Mouse (Mus musculus) layer of hippocampus, adult 2 months (tissue): ENCODE measurements around the gene Olfr49. TPM values are rescaled to one million over a fixed set of nuclear protein-coding genes. Genes with fewer than 3 reads are reported as not detected.

ENCODE experiments used
- DNase-seq, 2 experiments: peaks; one replicate each; pipeline ENCODE4 v3.0.0; 2022; ENCODE audit warnings: low spot score in 2 of 2
- H3K27ac ChIP-seq: fragments of 200-600 bp; 2 replicates; pipeline ENCODE4 v1.8.1; 2022
- H3K4me3 ChIP-seq: fragments of 200-600 bp; 2 replicates; pipeline ENCODE4 v1.8.1; 2022; ENCODE audit warnings: mild to moderate bottlenecking
- CTCF ChIP-seq: fragments of 200-600 bp; conservative IDR thresholded peaks from 2 replicates; pipeline ENCODE4 v1.8.1; 2022; ENCODE audit warnings: antibody characterized with exemption, mild to moderate bottlenecking, moderate library complexity
- long read RNA-seq, 2 experiments: library from polyadenylated mRNA; stranded (forward); transcript quantifications; one replicate each; pipeline ENCODE4 v2.0.0; 2021; ENCODE audit warnings: borderline mapping rate in 2 of 2
- total RNA-seq, 2 experiments: library from RNA; stranded (reverse); gene quantifications; 2 replicates each; pipeline ENCODE4 v1.2.3; 2021

Olfr49 gene
- total RNA-seq, result not detected
- long read RNA-seq, experiment 1, result 0 reads
- long read RNA-seq, experiment 2, result 0 reads

DNA sequence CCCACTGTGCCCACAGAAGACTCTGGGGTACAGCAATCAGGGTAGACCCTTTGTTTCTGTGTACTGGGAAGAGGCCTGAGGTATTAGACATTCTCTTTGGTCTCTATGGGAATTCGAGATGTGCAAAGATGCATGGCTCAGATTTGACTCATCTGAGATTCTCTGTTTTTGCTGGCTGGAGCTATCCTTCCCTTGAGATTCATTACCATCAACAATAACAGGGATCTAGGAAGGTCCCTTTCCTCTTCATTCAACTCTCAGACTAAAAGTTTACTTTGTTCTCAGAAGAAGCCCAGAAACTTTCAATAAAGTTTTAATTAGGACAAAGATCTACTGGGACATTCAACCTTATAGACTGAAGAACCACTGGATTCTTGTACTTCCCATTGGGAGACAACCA is at the start of gene Olfr49:
Gene Olfr49 (minus strand): TSS at position 101 of the 400 bp plus-strand sequence.
- H3K27ac ChIP-seq, result no peak within 1 kb of the TSS
- no peak for TF ChIP-seq CTCF
- no peak for DNase-seq
- H3K4me3 ChIP-seq, result no peak within 1 kb of the TSS

DNA sequence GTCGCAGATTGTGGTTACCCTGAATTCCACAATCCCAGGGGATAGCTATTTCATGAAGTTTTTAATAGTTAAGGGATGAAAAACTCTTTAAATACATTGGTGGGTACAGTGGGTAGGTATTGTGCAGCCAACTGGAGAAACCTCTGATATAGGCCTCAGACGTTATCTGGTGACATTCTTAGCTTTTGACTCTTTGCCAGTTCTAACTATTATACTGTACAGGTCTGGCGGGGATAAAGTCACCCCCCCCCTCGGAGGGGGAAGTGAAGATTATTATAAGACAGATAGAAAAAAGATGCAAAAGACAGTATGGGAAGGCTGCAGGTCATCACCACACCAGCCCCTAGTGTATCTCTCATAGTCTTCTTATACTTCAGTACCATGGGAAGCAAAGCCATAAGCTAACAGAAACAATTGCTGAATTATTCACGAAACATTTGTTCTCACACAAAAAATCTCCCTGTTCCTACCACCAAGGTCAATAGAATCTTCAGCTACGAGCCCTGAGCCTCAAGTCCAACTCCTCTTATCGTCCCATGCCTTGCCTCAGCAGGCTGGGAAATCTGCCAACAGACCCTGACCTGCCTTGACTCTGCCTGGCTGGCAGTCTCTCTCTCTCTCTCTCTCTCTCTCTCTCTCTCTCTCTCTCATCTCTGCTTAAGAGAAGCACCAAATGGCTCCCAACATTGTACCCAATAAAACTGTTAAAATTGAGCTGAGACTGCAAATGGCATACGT is 48.9 kb upstream of the Olfr49 start:
- TF ChIP-seq CTCF, result no peak
- no peak overlapping the region for H3K4me3 ChIP-seq
- H3K27ac ChIP-seq, result no peak overlapping the region
- no peak for DNase-seq

DNA sequence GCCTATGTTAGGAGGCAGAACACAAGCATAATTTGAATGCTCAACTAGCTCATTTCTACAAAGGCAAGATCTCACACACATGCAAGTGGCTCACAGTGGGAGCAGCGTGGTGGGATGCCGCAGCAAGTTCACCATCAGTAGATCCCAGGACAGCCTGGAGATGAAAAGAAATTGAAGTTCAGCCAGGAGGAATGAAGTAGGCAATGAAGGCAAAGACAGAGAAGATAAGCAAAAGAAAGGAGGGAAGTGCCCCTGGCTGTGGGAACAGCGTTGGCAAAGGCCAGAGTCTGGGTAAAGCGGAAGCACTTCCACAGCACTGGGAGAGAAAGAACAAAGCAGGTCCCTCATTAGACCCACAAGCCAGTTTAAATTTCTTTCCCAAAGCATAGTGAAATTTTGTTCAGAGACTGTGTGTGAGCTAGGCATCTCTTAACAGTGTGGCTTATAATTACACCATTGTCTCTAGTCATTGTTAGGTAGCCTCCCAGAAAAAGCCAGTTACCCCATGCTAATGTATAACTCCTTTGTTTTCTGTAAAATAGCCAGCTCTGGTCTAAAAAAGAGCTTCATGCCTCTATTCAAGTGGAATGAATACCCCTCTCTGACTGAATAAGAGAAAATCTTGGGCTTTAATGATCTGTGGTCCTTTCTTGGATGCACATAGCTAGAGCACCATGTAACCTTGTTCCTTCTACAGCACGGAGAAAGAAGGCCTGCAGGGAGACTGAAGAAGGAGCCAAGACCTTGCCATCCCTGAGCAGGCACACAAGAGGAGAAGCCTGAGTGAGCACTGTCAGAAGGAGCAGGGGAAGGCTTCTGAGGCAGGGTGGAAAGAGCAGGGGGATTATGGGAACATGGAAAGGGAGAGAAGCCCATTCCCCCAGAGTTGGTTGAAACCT is 47.7 kb upstream of the Olfr49 start:
- no peak for DNase-seq

DNA sequence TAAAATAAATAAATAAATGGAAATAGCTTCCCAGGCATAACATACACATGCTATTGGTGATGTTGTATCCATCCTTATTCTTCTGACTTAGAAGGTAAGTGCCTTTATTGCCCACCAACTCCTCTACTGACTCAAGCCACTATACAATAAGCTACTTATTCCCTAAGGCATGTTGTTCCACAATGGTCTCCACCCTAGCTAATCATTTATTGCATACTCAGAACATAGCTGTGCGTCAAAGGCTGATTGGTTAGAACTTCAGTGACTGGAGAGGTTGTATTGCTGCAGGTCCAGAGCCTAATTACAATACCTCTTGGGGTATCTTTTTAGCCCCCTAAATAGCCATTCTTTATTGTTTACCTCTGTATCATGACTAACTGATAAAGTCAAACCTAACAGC is 46.4 kb upstream of the Olfr49 start:
- TF ChIP-seq CTCF, result no peak
- Histone ChIP-seq H3K4me3 (no peak overlapping the region), H3K27ac (no peak overlapping the region)
- no peak for DNase-seq

More for the DNA sequence above, 47.7 kb upstream of the Olfr49 start:
- no peak for TF ChIP-seq CTCF
- H3K27ac ChIP-seq, result peak overlapping the region; percentile 43; the same call in 1 of the 2 replicates
- no peak overlapping the region for H3K4me3 ChIP-seq

DNA sequence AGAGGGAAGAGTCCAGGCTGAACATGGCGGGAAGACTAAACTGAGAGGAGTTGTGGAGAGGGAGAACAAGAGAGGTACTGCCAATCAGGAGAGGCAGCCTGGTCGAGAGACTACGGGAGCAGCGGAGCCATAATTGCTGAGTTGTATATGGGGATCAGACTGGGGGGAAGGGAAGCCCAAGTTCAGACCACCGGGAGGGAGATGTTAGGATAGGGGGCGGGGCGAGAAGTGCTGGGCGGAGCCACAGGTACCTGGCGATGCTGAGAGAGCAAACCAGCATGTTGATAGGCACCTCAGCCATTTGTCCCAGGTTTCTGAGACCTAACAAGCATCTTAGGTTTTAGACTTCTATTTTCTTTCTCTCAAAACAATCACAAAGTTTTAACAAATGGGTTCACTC is 44.5 kb upstream of the Olfr49 start:
- TF ChIP-seq CTCF, result no peak
- Histone ChIP-seq H3K4me3 (no peak overlapping the region), H3K27ac (no peak overlapping the region)
- DNase-seq, result no peak

DNA sequence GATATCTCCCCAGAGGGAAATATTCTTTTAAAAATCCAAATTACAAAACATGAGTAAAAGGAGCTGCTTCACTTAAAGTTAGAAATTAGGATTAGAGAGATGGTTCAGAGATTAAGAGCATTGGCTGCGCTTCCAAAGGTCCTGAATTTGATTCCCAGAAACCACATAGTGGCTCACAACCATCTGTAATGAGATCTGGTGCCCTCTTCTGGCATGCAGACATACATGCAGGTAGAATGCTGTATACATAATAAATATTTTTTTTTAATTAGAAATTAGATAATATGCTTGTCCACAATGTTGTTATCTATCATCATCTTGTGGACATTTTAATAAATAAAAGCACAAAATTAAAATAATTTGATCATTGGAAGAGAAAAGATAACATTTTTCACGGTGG is 43.8 kb upstream of the Olfr49 start:
- Histone ChIP-seq H3K27ac (no peak overlapping the region), H3K4me3 (no peak overlapping the region)
- peak; percentile 69 for TF ChIP-seq CTCF
- DNase-seq, result no peak

DNA sequence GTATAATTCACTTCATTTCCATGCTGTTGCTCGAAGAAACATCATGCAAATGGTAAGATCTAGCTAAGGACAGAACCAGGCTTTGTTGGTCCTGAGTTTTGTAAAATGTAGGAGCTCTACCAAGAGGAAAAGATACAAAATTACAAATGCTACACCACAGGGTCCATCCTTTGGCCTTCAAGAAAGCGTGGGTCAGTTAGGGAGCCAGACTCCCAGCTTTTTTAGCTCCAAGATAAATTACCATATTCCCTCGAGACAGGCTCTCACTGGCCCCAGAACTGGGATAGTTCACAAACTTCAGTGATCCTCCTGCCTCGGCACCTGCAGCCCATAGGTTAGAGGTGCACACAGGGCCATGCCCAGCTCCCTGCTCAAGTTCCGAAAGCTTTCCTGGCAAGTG is 39.7 kb upstream of the Olfr49 start:
- Histone ChIP-seq H3K4me3 (no peak overlapping the region), H3K27ac (no peak overlapping the region)
- TF ChIP-seq CTCF, result no peak
- no peak for DNase-seq

DNA sequence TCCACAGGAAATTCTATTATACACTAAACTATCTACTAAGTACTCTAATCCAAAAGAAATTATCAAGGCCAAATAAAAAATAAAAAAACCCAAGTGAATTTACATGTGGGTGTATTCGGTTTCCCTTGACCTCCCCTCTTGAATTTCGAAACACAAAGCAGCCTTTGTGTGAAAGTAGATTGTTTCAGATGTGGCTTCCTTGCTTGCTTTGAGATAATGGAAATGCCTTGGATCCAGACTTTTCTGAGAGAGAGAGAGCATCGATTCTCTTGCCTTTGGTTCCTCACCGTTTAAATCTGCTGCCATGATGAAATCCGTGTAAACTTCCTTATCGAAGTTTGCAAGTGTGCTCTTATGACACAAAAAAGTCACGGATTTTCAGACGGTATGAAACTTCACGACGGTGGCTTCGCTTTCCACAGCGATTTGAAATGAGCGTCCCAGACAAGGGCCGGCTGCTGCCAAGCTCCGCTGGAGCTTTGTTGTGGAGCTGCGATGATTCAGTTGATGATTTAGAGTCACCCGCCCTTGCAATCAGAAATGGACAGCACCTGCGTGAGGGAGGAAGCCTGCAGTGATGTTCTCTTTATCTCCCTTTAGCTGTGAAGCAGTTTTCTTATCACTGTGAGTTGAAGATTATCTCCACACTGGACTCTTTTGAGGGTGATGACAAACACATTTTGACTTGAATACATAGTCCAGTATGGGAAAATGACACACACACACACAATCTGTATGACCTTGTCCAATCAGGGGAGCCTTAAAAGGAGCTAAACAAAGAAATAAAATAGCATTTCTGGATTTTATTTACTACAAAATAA is 37.0 kb upstream of the Olfr49 start:
- H3K4me3 ChIP-seq, result no peak overlapping the region
- no peak overlapping the region for H3K27ac ChIP-seq
- TF ChIP-seq CTCF, result no peak
- DNase-seq, result no peak

DNA sequence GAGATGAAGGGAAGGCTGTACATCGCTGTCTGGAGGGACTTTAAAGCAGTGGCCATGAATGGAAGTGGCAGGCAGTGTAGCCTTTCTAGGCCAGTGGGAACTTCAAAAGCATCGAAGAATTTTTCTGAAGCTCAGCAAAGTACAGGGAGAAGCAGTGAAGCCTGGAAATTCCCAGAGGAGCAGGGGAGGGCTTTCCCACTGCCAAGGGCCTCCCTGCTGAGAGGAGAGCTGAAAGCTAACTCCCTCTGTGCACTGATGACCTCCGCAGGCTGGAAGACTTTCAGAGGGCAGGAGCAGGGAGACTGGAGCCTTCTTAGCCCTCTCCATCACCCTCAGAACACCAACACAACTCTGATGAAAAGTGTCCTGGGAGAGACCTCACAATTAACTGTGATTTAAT is 27.0 kb upstream of the Olfr49 start:
- no peak for TF ChIP-seq CTCF
- DNase-seq, result no peak
- no peak overlapping the region for H3K27ac ChIP-seq
- H3K4me3 ChIP-seq, result no peak overlapping the region

DNA sequence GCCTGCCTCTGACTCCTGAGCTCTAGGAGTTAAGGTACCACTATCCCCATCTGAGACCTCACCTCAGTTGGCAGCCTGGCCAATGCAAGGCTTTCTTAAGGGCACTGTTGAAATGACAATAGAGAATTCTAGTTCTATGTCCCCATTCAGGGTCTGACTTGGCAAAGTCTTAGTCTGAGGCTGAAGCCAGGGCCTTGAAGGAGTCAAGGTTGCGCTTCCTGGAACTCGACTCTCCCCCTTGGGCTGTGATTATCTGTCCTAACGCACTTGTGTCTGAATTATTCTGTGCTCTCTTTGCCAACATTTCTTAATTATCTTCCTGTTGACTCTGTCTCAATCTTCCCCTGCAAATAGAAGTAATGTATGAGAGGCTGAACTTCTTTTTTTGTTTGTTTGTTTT is 15.9 kb upstream of the Olfr49 start:
- DNase-seq, result no peak
- Histone ChIP-seq H3K4me3 (no peak overlapping the region), H3K27ac (no peak overlapping the region)
- TF ChIP-seq CTCF, result no peak

DNA sequence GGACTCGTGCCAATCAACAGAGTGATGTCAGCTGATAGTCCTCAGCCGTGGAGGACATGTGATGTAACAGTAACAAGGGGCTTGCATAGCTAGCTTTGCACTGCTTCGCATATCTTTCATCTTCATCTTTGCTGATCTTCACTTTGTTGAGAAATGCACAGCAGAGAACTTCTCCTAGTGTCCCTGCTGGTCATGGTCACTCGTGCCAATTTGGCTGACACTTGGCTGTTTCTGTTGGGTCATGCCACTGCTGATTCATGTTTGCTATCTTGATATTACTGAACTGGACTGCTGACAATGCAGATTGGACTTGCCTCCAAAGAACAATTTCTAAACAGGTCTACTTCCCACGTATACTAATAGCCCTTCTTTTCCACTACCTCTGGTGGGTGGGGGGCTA is 15.4 kb upstream of the Olfr49 start:
- H3K4me3 ChIP-seq, result no peak overlapping the region
- DNase-seq, result no peak
- no peak for TF ChIP-seq CTCF
- H3K27ac ChIP-seq, result no peak overlapping the region

DNA sequence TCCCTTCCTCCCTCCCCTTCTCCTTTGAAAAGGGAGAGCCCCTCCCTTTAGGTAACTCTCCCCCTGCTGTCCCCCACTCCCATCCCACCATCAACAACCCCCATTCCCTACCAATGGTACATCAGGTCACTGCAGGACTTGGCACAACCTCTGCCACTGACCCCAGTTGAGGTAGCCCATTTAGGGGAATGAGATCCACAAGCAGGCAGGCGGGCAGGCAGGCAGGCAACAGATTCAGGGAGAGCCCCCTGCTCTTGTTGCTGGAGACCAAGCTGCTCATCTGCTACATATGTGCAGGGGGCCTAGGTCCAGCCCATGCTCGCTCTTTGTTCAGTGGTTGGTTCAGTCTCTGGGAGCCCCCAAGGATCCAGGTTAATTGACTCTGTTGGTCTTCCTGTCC is 8.3 kb downstream of the Olfr49 start:
- no peak overlapping the region for H3K27ac ChIP-seq
- no peak for TF ChIP-seq CTCF
- H3K4me3 ChIP-seq, result no peak overlapping the region
- no peak for DNase-seq

DNA sequence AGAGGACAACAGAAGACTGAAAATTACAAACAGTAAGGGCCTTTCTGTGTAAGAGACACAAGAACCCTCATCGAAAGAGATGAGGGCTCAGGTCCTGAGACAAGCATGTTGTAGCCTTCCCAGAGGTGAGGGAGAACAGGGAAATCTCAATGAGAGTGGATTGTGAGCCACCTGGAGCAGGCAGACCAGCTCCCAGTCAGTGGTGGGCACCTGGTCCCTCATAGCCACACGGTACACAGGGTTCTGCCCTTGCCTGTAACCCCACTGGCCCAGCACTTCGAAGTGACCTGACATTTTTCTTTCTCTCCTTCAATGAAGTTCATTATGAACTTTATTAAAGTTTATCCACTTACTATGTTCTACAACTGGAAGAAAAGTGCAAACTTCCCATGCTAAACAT is 12.0 kb downstream of the Olfr49 start:
- H3K4me3 ChIP-seq, result no peak overlapping the region
- DNase-seq, result no peak
- TF ChIP-seq CTCF, result no peak
- no peak overlapping the region for H3K27ac ChIP-seq
